Mouse (Mus musculus) midbrain, postnatal 0 days (tissue): Measurements from ENCODE around the gene Stim1. TPM values are rescaled to one million over a fixed set of nuclear protein-coding genes. Genes with fewer than 3 reads are reported as not detected.

Experiments
- ATAC-seq: fragments of 200-750 bp; cut with Nextera tagmentation; 2 replicates; pipeline ENCODE4 v1.8.0; 2017; ENCODE audit warnings: moderate number of reproducible peaks, mild to moderate bottlenecking, moderate TSS enrichment, moderate library complexity; ENCODE audit not compliant: low FRiP score
- DNase-seq: peaks from one replicate; pipeline ENCODE4 v3.0.0-alpha.2; 2015; ENCODE audit warnings: low spot score
- H3K27ac ChIP-seq: fragments of 300-500 bp; sonication (generic); 2 replicates; pipeline ENCODE4 v1.5.1; 2014; ENCODE audit warnings: low read depth, mild to moderate bottlenecking, low read length, mixed read lengths
- H3K27me3 ChIP-seq: fragments of 300-500 bp; sonication (generic); 2 replicates; pipeline ENCODE4 v1.6.1; 2014; ENCODE audit warnings: low read length, control low read depth, mixed read lengths; ENCODE audit not compliant: insufficient read depth
- H3K36me3 ChIP-seq: fragments of 300-500 bp; sonication (generic); 2 replicates; pipeline ENCODE4 v1.6.1; 2014; ENCODE audit warnings: low read length, control low read depth, mixed read lengths; ENCODE audit not compliant: insufficient read depth
- H3K4me1 ChIP-seq: fragments of 300-500 bp; sonication (generic); 2 replicates; pipeline ENCODE4 v1.6.1; 2014; ENCODE audit warnings: mild to moderate bottlenecking, control low read depth, antibody characterized with exemption, low read length, mixed read lengths; ENCODE audit not compliant: insufficient read depth
- H3K4me2 ChIP-seq: fragments of 300-500 bp; sonication (generic); 2 replicates; pipeline ENCODE4 v1.6.1; 2014; ENCODE audit warnings: low read depth, mild to moderate bottlenecking, low read length, mixed read lengths; ENCODE audit not compliant: poor library complexity, severe bottlenecking
- H3K4me3 ChIP-seq: fragments of 300-500 bp; sonication (generic); 2 replicates; pipeline ENCODE4 v1.5.1; 2014; ENCODE audit warnings: low read depth, mild to moderate bottlenecking, low read length, moderate library complexity
- H3K9ac ChIP-seq: fragments of 300-500 bp; sonication (generic); replicated peaks from 2 replicates; pipeline ENCODE4 v1.6.1; 2014; ENCODE audit warnings: mild to moderate bottlenecking, low read length, moderate library complexity, mixed read lengths; ENCODE audit not compliant: poor library complexity, severe bottlenecking
- H3K9me3 ChIP-seq: fragments of 300-500 bp; sonication (generic); 2 replicates; pipeline ENCODE4 v1.6.1; 2016; ENCODE audit warnings: low read length, control low read depth
- CTCF ChIP-seq: IDR thresholded peaks from 2 replicates; pipeline ENCODE4 v1.5.1; 2016; ENCODE audit warnings: antibody characterized with exemption, mild to moderate bottlenecking
- WGBS: fragments of 180-500 bp; shearing (Covaris S2); extraction: QIAGEN DNeasy Blood & Tissue Kit; methylation state at CpG from one replicate; pipeline ENCODE4 v1.1.7; 2014; 5-methylcytosine and 5-hydroxymethylcytosine counted together
- polyA plus RNA-seq: library from polyadenylated mRNA; unstranded; fragments of >200 nt; fragmentation: Nextera tagmentation; extraction: Ambion mirVana; gene quantifications from 2 replicates; pipeline ENCODE4 v1.2.1, GENCODE M21; 2015
- total RNA-seq: library from RNA; depleted of rRNA; stranded (reverse); fragments of >200 nt; gene quantifications from 2 replicates; pipeline ENCODE4 v1.2.3, GENCODE M21; 2014

The Stim1 gene
- total and polyA plus RNA-seq, 2 experiments from 2014 or later: 17.1 to 30.7 TPM

DNA sequence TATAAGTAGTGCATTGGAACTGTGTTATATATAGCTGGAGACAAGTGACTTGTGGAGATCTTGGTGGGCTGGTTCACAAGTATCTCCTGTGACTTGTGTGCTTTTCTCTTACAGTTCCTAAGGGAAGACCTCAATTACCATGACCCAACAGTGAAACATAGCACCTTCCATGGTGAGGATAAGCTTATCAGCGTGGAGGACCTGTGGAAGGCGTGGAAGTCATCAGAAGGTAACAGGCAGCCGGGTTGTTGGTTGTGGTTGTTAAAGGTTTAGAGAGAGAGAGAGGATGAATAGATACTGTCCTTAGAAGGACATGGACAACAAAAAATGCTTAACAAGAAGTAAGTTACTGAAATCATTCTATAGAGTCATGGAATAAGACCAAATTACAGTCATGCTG, 118.4 kb downstream of the Stim1 start:
- ATAC-seq (no peak), DNase-seq (no peak)
- Histone ChIP-seq H3K36me3 (no peaks in the 10 kb centered on the region), H3K9me3 (no peaks in the 10 kb centered on the region), H3K9ac (no peak overlapping the region), H3K4me3 (no peak overlapping the region), H3K27me3 (no peaks in the 10 kb centered on the region), H3K27ac (no peak overlapping the region), H3K4me1 (no peaks in the 10 kb centered on the region), H3K4me2 (no peak overlapping the region)
- no peak for TF ChIP-seq CTCF
- WGBS: over 99% methylated on average over 3 of the region's 3 CpGs

DNA sequence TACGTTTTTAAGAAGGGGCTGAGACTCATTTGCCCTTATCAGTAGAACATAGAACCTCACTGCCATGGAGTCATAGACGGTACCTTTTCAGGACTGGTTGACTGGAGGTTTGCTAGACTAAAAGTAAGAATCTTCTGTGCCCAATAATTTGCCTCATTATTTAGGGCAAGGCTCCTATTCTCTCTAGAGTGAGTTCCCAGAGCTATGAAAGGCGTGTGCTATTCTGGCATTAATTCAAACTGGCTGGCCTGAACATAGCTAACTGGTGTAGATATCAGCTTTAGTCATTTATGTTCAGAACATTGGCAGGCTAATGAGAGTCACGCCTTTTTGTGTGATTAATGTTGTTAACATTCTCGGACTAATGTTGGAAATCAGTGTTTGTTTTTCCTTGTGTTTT, 121.5 kb downstream of the Stim1 start:
- no peak overlapping the region for H3K9ac ChIP-seq
- no peaks in the 10 kb centered on the region for H3K36me3 ChIP-seq
- H3K4me1 ChIP-seq: no peaks in the 10 kb centered on the region
- 79% methylated on average over 5 of the region's 5 CpGs for WGBS
- H3K27me3 ChIP-seq: no peaks in the 10 kb centered on the region
- no peak for TF ChIP-seq CTCF
- no peak for ATAC-seq
- no peak overlapping the region for H3K4me3 ChIP-seq
- no peak overlapping the region for H3K4me2 ChIP-seq
- H3K27ac ChIP-seq: no peak overlapping the region
- DNase-seq: no peak
- no peaks in the 10 kb centered on the region for H3K9me3 ChIP-seq

GRCm38 (mm10) chr7:102393898-102394297, 126.3 kb downstream of the Stim1 start:
- H3K9me3 ChIP-seq: no peaks in the 10 kb centered on the region
- WGBS: 100% methylated on average over 2 of the region's 2 CpGs
- H3K9ac ChIP-seq: no peak overlapping the region
- H3K4me2 ChIP-seq: no peak overlapping the region
- DNase-seq (no peak), ATAC-seq (no peak)
- H3K27ac ChIP-seq: no peak overlapping the region
- H3K4me3 ChIP-seq: no peak overlapping the region
- no peak for TF ChIP-seq CTCF
- no peaks in the 10 kb centered on the region for H3K27me3 ChIP-seq
- no peaks in the 10 kb centered on the region for H3K36me3 ChIP-seq
- no peaks in the 10 kb centered on the region for H3K4me1 ChIP-seq

- no peak for TF ChIP-seq CTCF
- 86% methylated on average over 7 of the region's 7 CpGs for WGBS
- ATAC-seq (no peak), DNase-seq (no peak)
- Histone ChIP-seq H3K9me3 (no peaks in the 10 kb centered on the region), H3K4me3 (no peak overlapping the region), H3K27me3 (no peaks in the 10 kb centered on the region), H3K4me1 (no peaks in the 10 kb centered on the region), H3K9ac (no peak overlapping the region), H3K4me2 (no peak overlapping the region), H3K36me3 (no peaks in the 10 kb centered on the region), H3K27ac (no peak overlapping the region)
These were observed 128.3 kb downstream of the Stim1 start for GRCm38 (mm10) chr7:102395894-102396293.

DNA sequence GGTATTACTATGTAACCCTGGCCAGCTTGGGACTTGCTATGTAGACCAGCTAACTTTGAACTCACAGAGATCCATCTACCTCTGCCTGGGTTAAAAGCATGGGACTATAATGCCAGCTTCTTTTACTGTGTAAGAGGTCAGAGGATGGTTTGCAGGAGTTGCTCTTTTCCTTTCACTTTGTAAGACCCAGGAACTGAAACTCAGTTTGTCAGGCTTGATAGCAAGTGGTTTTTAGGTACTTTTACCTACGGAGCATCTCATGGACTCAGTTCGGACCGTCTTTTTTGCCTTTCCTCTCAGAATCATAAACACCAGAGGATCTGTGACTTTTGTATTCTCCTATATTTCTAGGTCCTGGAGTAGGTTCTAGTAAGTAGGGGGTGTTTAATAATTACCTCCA, 128.7 kb downstream of the Stim1 start:
- no peak for TF ChIP-seq CTCF
- 95% methylated on average over 3 of the region's 3 CpGs for WGBS

GRCm38 (mm10) chr7:102399180-102399731, 131.7 kb downstream of the Stim1 start:
- no peak for TF ChIP-seq CTCF
- Histone ChIP-seq H3K27me3 (no peaks in the 10 kb centered on the region), H3K4me2 (no peak overlapping the region), H3K4me3 (no peak overlapping the region), H3K36me3 (no peaks in the 10 kb centered on the region), H3K9me3 (no peaks in the 10 kb centered on the region), H3K9ac (no peak overlapping the region), H3K27ac (no peak overlapping the region), H3K4me1 (no peaks in the 10 kb centered on the region)
- DNase-seq: no peak
- no peak for ATAC-seq
- WGBS: 30% methylated on average over 3 of the region's 3 CpGs

More for the DNA sequence above, 128.7 kb downstream of the Stim1 start:
- H3K27ac ChIP-seq: no peak overlapping the region
- no peaks in the 10 kb centered on the region for H3K36me3 ChIP-seq
- H3K9ac ChIP-seq: no peak overlapping the region
- ATAC-seq (no peak), DNase-seq (no peak)
- H3K9me3 ChIP-seq: no peaks in the 10 kb centered on the region
- H3K27me3 ChIP-seq: no peaks in the 10 kb centered on the region
- H3K4me2 ChIP-seq: no peak overlapping the region
- H3K4me3 ChIP-seq: no peak overlapping the region
- H3K4me1 ChIP-seq: no peaks in the 10 kb centered on the region
